Mouse (Mus musculus): ENCODE data around the gene Cdc42se2. TPM values are rescaled to one million over a fixed set of nuclear protein-coding genes. Genes with fewer than 3 reads are reported as not detected.

The Cdc42se2 gene
- total and polyA plus RNA-seq, 3 experiments: 97.4 to 227 (median 99.1) TPM

- Histone ChIP-seq H3K9me3 (replicated peaks; ENCODE audit: low read length) (no peaks in the 10 kb centered on the region), H3K4me2 (ENCODE audit: insufficient read depth, low read depth, poor library complexity, severe bottlenecking) (no peak overlapping the region), H3K79me2 (replicated peaks; ENCODE audit: control insufficient read depth, extremely low read depth, insufficient read depth, poor library complexity, severe bottlenecking) (peaks cover 10% of the 10 kb centered on the region), H3K4me3 (replicated peaks in 1 of 3; ENCODE audit: low read depth in 2 of 3, low read length in 2 of 3, poor library complexity in 1 of 3) (no peak overlapping the region), H3K4me1 (ENCODE audit: control insufficient read depth in 1 of 2, insufficient read depth in 2 of 2) (peaks cover 26 to 55% of the 10 kb centered on the region in 2 experiments), H3K27me3 (replicated peaks) (no peaks in the 10 kb centered on the region), H3K36me3 (replicated peaks in 1 of 2; ENCODE audit: control insufficient read depth in 1 of 2, insufficient read depth in 1 of 2, low read length in 1 of 2) (peaks cover 56 to 87% of the 10 kb centered on the region in 2 experiments), H3K27ac (ENCODE audit: insufficient read depth, low read depth) (no peak overlapping the region), H3K9ac (ENCODE audit: insufficient read depth, low read depth) (no peak overlapping the region)
- in situ Hi-C loops (cut with MboI; ENCODE audit: low pct_ligation_motif_present, low pct_unique_long_range_greater_than_20kb, low sequenced_read_pairs): no loop called here
- no peak for TF ChIP-seq USF1 (IDR thresholded peaks at IDR 0.05; ENCODE audit: low read depth, low read length)
- TF ChIP-seq ELF1 (IDR thresholded peaks at IDR 0.05; ENCODE audit: low read depth, low read length): no peak
- no peak for TF ChIP-seq ZNF384 (IDR thresholded peaks at IDR 0.05; ENCODE audit: low read depth, low read length)
- TF ChIP-seq PAX5 (IDR thresholded peaks at IDR 0.05; ENCODE audit: low read length): no peak
- TF ChIP-seq TBP (conservative IDR thresholded peaks at IDR 0.05; ENCODE audit: low read depth, low read length): no peak
- TF ChIP-seq CHD1 (IDR thresholded peaks at IDR 0.05; ENCODE audit: low read depth, low read length): no peak
- TF ChIP-seq EP300 (IDR thresholded peaks at IDR 0.05; ENCODE audit: low read length): no peak
- no peak for TF ChIP-seq USF2 (conservative IDR thresholded peaks at IDR 0.05; ENCODE audit: low read depth, low read length)
- TF ChIP-seq MAZ (IDR thresholded peaks at IDR 0.05; ENCODE audit: low read depth, low read length): no peak
- no peak for TF ChIP-seq JUN (IDR thresholded peaks at IDR 0.05; ENCODE audit: insufficient read depth, low read depth, low read length)
- TF ChIP-seq MEF2A (IDR thresholded peaks at IDR 0.05; ENCODE audit: borderline replicate concordance, low read depth, low read length): no peak
- TF ChIP-seq MAFK (IDR thresholded peaks at IDR 0.05; ENCODE audit: insufficient replicate concordance, low read length): no peak
- TF ChIP-seq UBTF (IDR thresholded peaks at IDR 0.05; ENCODE audit: low read depth, low read length): no peak
- TF ChIP-seq POLR2AphosphoS2 (IDR thresholded peaks at IDR 0.05; ENCODE audit: low read depth, low read length): no peak
- dilution Hi-C loops (cut with MboI; ENCODE audit: extremely low pct_ligation_motif_present, extremely low pct_unique_long_range_greater_than_20kb, low sequenced_read_pairs): no loop called here
- no peak for DNase-seq (ENCODE audit: extremely low read depth)
Observed at GRCm38 (mm10) chr11:54722057-54722456, 65.4 kb downstream of the Cdc42se2 start.

- Histone ChIP-seq H3K79me2 (replicated peaks; ENCODE audit: control insufficient read depth, extremely low read depth, insufficient read depth, poor library complexity, severe bottlenecking) (no peaks in the 10 kb centered on the region), H3K27ac (ENCODE audit: insufficient read depth, low read depth) (no peak overlapping the region), H3K4me2 (ENCODE audit: insufficient read depth, low read depth, poor library complexity, severe bottlenecking) (no peak overlapping the region), H3K4me1 (ENCODE audit: control insufficient read depth in 1 of 2, insufficient read depth in 2 of 2) (peaks cover 6 to 26% of the 10 kb centered on the region in 2 experiments; a peak in 2 of 4 replicates), H3K27me3 (replicated peaks) (no peaks in the 10 kb centered on the region), H3K4me3 (replicated peaks in 1 of 3; ENCODE audit: low read depth in 2 of 3, low read length in 2 of 3, poor library complexity in 1 of 3) (no peak overlapping the region), H3K9ac (ENCODE audit: insufficient read depth, low read depth) (no peak overlapping the region), H3K36me3 (replicated peaks in 1 of 2; ENCODE audit: control insufficient read depth in 1 of 2, insufficient read depth in 1 of 2, low read length in 1 of 2) (peaks cover 62 to 88% of the 10 kb centered on the region in 2 experiments), H3K9me3 (replicated peaks; ENCODE audit: low read length) (no peaks in the 10 kb centered on the region)
- in situ Hi-C loops (cut with MboI; ENCODE audit: low pct_ligation_motif_present, low pct_unique_long_range_greater_than_20kb, low sequenced_read_pairs): no loop called here
- dilution Hi-C loops (cut with MboI; ENCODE audit: extremely low pct_ligation_motif_present, extremely low pct_unique_long_range_greater_than_20kb, low sequenced_read_pairs): no loop called here
- TF ChIP-seq ZC3H11A (IDR thresholded peaks at IDR 0.05; ENCODE audit: low read depth, low read length): no peak
- no peak for TF ChIP-seq RAD21 (IDR thresholded peaks at IDR 0.05; ENCODE audit: low read depth, low read length)
- no peak for TF ChIP-seq ELF1 (IDR thresholded peaks at IDR 0.05; ENCODE audit: low read depth, low read length)
- TF ChIP-seq ZMIZ1 (IDR thresholded peaks at IDR 0.05; ENCODE audit: low read depth, low read length): 0 out of 2 replicates have a peak, but pooled peaks have one; percentile 30
- no peak for DNase-seq (ENCODE audit: extremely low read depth)
Observed at GRCm38 (mm10) chr11:54718601-54719000, 68.9 kb downstream of the Cdc42se2 start.
